Mouse (Mus musculus) c-Kit-positive CD71-negative TER-119-negative erythroid progenitor cells, embryonic 14.5 days (primary cell): ENCODE measurements at regions not wholly inside any gene's neighbourhood (a gene's known extent, or its start where the extent isn't known, plus 50 kb on each side); places are given as distances from the start of the nearest gene placed in this dataset.

ENCODE experiments used
- DNase-seq: peaks from one replicate; pipeline ENCODE4 v3.0.0-alpha.2; 2013; ENCODE audit warnings: low read depth

DNA sequence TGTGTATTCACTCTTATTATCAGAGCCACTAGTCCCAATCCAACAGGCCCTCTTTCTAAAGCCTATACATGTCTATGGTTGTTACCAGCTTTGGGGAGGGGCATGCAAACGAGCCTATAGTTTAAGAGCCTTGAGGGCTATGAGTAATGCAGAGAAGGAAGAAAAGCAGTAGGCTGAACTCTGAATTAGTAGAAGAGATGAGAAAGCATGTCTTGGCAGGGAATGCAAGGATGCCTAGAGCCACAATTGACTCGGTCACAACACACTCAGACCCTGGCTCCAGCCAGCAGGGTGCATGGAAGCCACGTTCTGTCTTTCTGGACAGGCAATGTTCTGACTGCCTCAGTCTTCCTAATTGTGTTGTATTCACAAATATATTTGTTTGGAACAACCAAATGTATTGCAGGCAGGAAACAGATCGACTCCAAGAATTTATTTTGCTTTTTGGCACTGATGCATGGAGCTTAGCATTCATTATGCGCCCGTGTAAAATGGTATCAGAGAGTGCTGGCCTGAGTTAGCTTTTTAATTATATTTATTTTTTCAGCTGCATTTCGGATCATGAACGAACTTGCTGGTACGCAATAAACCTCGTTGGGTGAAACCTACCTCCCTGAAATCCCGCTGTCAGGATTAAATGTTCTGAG lies 110.2 kb downstream of the Rybp start:
- no peak for DNase-seq

DNA sequence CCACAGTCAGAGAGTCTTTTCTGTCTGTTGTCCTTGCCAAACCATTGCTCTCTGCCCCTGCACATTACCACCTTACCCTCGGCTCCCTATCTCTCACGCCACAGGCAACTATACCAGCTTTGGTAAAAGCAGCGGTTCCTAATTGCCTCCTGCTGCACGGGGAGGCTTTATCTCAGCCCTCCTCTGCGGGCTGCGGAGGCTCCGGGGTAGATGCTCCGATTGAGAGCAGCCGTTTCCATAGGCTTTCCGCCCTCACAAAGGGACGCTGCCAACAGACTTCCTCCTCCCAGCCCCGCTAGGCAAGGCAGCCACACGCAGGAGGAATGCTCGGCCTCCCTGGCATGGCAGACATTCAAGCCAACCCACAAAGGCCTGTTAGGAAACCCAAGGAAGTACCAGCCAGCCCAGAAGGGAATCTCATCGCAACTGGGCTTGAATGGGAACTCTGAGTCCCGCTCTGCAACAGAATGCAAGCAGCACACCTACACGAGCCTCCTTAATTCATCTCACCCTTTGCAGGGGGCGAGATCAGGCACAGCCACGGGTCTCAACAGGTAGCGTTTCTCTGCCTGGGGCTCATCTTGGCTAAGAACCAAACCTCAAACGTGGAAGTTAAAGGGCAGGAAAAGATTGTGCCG lies 116.5 kb downstream of the Rybp start:
- no peak for DNase-seq

GRCm38 (mm10) chr6:100167321-100167720 lies 120.0 kb downstream of the Rybp start:
- DNase-seq = no peak

DNA sequence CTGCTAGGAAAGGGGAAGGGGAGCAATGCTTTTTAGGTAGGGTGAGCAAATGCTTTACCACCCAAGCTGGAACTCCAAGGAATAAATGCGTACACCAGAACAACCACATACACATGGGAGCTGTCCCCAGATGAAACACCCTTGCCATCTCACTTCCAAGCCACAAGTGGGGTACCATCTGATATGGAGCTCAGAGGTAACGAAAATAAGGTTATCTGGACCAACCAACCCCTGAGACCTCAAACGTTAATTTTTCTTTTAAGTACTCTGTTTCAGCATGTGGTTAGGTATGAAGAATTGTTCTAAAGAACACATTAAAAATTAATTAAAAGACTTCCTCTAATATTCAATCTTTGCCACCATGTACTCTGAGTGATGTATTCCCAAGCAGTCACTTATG lies 121.5 kb downstream of the Rybp start:
- no peak for DNase-seq

DNA sequence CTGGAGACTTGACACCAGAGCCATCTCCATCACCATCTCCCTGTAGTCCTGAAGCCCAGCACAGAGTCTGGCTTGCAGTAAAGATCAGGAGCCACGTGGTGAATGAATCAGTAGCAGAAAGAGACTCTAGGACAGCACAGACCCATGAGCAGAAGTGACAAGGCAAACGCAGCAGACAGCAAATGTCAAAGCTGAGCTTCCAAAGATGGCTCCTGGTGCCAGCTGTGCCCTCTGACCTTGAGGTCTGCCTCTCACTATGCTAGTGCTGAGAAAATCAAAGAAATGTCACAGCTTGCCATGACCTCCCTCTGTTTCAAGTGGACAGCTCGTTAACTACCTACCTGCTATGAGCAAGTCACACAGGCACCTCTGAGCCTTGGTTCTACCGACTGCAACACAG lies 123.1 kb downstream of the Rybp start:
- no peak for DNase-seq

- DNase-seq = no peak
Observed at GRCm38 (mm10) chr6:100163814-100164130, 123.5 kb downstream of the Rybp start.

GRCm38 (mm10) chr6:100162961-100163813 lies 124.1 kb downstream of the Rybp start:
- peak; percentile 40 for DNase-seq

DNA sequence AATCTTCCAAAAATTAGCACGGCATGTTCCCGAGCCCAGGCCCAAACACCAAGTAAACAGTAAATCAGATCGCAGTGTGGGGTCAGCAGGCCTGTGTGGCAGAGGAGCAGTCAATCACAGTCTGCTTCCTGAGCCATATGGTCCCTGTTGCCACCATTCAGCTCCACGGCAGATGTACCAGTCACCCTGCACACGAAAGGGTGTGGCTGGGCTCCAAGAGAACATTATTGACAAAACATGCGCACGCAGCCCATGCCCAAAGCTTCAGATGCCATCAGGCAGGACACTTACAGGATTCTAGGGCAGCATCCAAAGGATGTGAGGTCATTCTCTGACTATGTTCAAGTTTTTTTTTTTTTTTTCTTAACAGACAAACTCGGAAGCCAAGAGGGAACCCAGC lies 126.6 kb downstream of the Rybp start:
- no peak for DNase-seq

DNA sequence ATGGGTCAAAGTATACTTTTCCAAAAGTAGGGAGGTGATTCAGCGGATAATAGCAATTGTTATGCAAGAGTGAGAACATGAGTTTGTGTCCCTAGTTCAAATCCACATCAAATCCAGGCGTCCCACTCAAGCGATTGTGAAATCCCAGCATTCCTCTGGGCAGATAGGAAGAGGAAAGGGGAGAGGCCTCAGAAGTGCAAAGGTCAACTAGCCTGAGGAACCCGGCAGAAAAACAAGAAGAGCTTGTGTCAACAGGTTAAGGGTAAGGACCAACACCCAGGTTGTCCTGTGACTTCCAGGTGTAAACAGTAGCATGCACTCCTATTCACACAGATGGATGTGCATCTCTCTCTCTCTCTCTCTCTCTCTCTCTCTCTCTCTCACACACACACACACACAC lies 127.5 kb downstream of the Rybp start:
- no peak for DNase-seq

DNA sequence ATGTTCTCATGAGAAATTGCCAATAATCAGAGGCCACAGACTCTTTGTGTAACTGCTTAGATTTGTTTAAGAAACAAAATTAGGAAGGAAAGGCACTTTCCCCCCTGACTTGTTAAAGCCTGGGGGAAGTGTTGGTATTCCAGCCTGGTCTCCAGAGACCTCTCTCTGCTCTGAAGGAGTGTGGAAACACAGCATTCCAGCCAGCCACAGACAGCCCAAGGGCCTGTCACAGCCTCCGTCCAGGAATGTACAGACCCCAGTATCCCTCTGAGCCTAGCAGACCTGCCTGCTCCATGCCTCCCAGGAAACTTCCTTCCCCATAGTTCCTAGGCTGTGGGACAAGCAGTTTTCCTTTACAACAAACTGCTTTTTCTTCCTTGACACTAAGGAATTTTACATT lies 128.0 kb downstream of the Rybp start:
- DNase-seq = no peak

- no peak for DNase-seq
Observed at GRCm38 (mm10) chr6:100157288-100157687, 130.0 kb downstream of the Rybp start.

DNA sequence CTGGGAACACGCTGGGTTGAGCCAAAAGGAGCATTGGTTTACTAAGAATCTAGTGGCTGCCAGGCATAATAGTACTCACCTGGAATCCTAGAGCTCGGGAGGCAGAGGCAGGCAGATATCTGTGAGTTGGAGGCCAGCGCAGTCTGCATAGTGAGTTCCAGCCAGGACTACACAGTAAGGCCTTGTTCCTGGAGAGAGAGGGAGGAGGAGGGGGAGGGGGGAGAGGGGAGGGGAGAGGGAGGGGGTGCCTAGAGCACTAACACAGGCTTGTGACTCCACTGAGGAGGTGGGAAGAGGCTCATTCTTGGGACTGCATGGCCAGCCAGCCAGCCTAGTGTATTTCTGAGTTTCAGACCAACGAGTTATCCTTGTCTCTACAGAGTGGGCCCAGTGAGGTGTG lies 131.1 kb downstream of the Rybp start:
- no peak for DNase-seq

GRCm38 (mm10) chr6:100155676-100156075 lies 131.6 kb downstream of the Rybp start:
- no peak for DNase-seq

GRCm38 (mm10) chr6:100151447-100151846 lies 135.8 kb downstream of the Rybp start:
- no peak for DNase-seq

DNA sequence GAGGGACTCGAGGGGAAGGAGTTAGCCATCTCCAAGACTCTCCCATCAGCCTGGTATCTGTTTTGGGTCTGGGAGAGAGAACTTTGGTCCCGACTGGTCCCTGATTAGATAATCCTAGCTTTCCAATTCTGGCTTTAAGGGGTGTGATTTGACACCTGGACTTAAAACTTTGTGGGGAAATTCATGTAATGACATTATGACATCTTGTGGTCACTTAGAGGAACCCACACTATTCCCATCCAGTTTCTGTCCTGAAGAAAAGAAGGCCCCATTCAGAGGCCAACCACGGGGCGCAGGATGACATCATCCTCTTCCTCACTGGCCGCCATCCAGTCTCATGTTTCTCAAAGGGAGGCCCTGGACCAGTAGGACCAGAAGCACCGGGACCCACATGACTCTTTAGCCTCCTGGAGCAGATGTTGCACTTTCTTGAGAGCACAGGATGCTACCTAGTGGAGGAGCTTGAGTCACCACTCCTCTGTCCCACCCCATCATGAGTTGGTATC lies 136.5 kb downstream of the Rybp start:
- DNase-seq = no peak

DNA sequence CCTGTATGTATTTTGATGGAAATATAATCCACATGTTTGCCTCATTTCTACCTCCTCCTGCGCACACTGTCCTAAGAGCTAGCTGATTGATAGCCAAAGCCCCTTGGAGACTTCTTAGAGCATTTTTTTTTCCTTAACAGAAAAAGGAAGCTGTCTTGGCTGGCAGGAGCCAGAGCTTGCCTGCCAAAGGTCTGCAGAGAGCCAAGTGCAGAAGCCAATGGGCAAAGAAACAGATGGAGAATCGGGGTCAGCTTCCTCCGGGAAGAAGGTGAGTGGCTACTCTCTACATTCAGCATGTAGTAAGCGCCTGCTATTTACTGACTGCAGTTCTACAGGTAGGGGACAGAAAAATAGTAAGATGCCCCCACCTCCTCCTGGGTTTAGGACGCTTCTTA lies 137.8 kb downstream of the Rybp start:
- DNase-seq = no peak

GRCm38 (mm10) chr6:100148751-100149457 lies 138.4 kb downstream of the Rybp start:
- no peak for DNase-seq

DNA sequence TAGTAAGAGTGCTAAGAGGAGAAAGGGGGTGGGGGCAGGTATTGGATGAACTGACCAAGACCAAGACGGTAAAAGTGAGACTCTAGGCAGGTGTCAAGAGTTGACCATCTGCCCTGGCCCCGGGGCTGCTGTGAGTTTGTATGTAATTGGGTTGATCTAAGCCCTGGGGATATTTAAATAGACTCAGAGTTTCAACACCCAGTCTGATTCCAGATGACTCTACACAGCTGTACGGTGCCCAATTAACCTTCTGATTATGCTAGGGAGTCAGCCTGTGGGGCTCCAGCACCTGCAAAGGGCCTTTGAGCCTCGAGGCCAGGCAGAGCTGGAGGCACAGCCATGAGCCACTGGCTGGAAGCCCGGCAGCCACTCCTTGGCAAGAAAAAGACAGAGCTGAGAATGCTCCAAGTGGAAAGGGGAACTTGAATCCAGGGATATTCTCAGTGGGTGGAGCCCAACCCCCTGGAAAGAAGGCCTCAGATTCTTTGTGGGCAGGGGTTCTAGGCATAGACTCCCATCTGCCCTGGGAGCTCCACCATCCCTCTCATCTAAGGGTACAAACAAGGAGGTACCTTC lies 140.8 kb downstream of the Rybp start:
- DNase-seq = no peak

GRCm38 (mm10) chr6:100145869-100146268 lies 141.4 kb downstream of the Rybp start:
- no peak for DNase-seq

DNA sequence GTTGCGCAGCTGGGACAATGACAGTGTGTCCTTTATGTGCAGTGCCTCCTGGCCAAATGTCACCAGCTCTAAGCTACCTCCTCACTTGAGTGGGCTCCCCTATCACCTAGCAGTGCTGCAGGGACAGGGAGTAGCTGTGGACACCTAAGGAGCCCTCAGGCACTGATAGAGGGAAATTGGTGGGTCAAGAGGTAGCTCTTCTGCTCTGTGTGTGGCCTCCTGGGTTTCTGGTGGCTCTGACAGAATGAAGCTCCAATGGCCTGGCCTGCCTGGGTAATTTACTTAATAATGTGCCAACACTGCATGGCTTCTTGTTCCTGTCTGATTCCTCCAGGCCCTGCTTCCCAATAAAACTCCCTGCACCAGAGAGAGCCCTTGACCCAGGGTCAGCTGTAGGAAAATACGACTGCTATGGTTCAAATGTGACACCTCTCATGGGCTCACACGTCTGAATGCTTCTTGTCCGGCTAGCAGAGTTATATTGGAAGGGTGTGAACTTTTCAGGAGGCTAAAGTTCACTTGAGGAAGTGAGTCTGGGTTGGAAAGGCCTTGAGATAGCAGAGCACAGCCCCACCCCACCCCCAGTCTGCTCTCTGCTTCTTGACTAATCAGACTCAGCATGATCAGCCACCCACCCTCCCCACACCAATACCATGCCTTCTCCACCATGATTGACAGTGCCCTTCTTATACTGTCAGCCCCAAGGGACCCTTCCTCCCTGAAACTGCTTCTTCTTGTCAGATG lies 142.6 kb downstream of the Rybp start:
- DNase-seq = no peak

GRCm38 (mm10) chr6:100143586-100144301 lies 143.5 kb downstream of the Rybp start:
- no peak for DNase-seq
